Mouse (Mus musculus): Measurements from ENCODE around the gene Ldhb. TPM values are rescaled to one million over a fixed set of nuclear protein-coding genes. Genes with fewer than 3 reads are reported as not detected.

Gene Ldhb
- total RNA-seq, 2 experiments from 2014 or later = 148 to 257 TPM

DNA sequence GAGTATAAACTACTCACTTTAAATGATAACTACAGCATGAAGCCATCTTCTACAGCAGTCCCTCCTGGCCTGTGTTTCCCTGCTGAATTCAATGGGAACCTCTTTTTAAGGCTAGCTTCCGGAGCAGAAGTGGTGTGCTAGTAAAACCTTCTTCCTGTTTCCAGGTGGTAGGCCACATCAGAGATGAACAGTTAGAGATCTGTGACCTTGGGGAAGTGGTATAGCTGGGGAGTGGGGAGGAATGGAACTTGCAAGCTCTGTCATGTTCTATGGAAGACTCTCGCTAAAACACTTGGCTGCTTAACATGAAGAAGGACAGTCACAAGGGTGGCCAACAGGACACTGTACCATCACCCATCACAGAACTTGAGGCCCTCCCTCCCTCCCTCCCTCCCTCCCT, 54.4 kb downstream of the Ldhb start:
- no peak for DNase-seq (ENCODE audit: low spot score in 2 of 2)

DNA sequence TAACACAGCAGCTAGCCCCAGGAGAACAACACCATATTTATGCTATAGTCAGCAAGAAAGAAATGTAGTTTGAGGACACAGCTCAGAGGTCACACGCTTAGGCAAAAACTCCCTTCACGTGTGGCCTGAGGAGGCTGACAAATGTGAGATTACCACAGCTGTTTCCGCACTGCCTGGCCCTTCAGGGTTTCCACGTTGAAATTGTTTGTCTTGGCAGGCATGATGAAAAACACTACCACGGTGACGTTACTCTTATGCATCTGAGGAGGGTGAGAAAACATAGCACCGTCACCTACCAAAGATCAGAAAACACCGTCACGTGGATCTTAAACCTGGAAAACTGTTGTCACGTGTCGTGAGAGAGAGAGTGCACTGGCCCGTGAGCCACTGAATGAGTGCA, 56.4 kb downstream of the Ldhb start:
- no peak for DNase-seq (ENCODE audit: low spot score in 2 of 2)

Other genes with a start within 250 kb of the Ldhb start
- gene Iapp, start 209.5 kb downstream of the Ldhb start, total RNA-seq (2021) = 10 to 100 TPM in 1 of 2 experiments, not detected in 1; 67.7 TPM
- not detected for gene Slco1a5, start 185.0 kb downstream of the Ldhb start, total RNA-seq (2021)
- 10 to 100 TPM; 17.8 to 18.8 TPM for gene Pyroxd1, start 162.3 kb downstream of the Ldhb start, total RNA-seq (2021)
- gene Recql, start 120.9 kb downstream of the Ldhb start, total RNA-seq (2021) = 10 to 100 TPM; 18.1 to 22.9 TPM
- 10 to 100 TPM; 31.2 to 37.5 TPM for gene Golt1b, start 120.7 kb downstream of the Ldhb start, total RNA-seq (2021)
- under 1 TPM; 0.20 to 0.36 TPM for gene Spx, start 94.5 kb downstream of the Ldhb start, total RNA-seq (2021)
- 10 to 100 TPM in 1 of 2 experiments, under 1 TPM in 1; 0.50 to 13.2 TPM for gene Gys2, start 34.8 kb downstream of the Ldhb start, total RNA-seq (2021)
- 10 to 100 TPM; 16.5 to 16.8 TPM for gene Kcnj8, start 63.7 kb upstream of the Ldhb start, total RNA-seq (2021)
- 10 to 100 TPM; 29.3 to 32.6 TPM for gene Abcc9, start 194.4 kb upstream of the Ldhb start, total RNA-seq (2021)
- 10 to 100 TPM; 46.3 to 51.1 TPM for gene Cmas, start 248.7 kb upstream of the Ldhb start, total RNA-seq (2021)

Measured in adrenal gland, postnatal 4 days (tissue).